Mouse (Mus musculus): ENCODE measurements around the gene Cdc42ep4.

DNA sequence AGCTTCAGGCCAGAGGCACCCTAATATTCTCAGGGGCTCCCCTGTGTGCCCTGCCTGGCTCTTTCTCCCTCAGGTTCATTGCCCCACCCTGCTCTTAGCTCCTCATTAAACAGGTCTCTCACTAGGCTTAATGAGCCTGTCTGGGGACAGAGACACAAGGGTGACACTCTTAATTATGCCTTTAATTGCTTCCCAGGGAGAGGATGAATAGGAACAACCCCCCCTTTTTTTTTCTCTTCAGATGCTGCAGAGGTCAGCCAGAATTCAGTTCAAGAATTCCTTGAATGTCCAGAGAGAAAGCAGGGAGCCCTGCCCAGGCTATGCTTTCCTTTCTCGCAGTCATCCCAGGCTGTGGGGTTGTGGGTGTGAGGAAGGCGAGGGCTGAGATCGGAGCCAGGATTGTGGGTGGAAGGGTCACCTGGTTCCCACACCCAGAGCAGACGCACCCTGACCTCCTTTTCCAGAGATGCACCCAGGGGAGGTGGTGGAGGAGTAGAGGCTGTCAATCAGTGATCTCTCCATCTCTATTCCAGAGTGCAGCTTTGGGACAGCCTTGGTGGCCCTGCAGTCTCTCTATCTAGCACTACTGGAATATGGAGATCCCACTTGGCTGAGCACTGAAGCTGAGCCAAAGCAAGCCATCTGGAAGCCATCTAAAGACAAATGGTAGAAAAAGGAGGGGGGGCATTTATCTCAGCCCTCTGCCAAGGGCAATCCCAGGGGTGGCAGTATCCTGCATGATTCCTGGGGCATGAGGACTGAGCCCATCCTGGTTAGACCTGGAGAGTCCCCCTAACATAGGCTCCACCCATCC lies 26.2 kb downstream of the Cdc42ep4 start:
- TF ChIP-seq POLR2A (IDR thresholded peaks at IDR 0.05; ENCODE audit: borderline replicate concordance, control insufficient read depth, low read depth, low read length) (no peak), CTCF (IDR thresholded peaks at IDR 0.05; ENCODE audit: control insufficient read depth, insufficient read depth, low read length) (no peak)

Measured in bone marrow, adult 2 months (tissue).